Mouse (Mus musculus) heart, embryonic 11.5 days (tissue): ENCODE measurements around the gene Khdc4. TPM values are rescaled to one million over a fixed set of nuclear protein-coding genes. Genes with fewer than 3 reads are reported as not detected.

Experiments
- ATAC-seq: fragments of 200-750 bp; cut with Nextera tagmentation; replicated peaks from 2 replicates; pipeline ENCODE4 v1.8.0; 2017; ENCODE audit warnings: moderate library complexity; ENCODE audit not compliant: insufficient number of reproducible peaks, low FRiP score, low TSS enrichment
- H3K27ac ChIP-seq: fragments of 300-500 bp; sonication (generic); 2 replicates; pipeline ENCODE4 v1.5.1; 2014; ENCODE audit warnings: mild to moderate bottlenecking, low read depth, low read length
- H3K27me3 ChIP-seq: fragments of 300-500 bp; sonication (generic); 2 replicates; pipeline ENCODE4 v1.6.1; 2014; ENCODE audit warnings: mild to moderate bottlenecking, low read length, mixed read lengths; ENCODE audit not compliant: control insufficient read depth, insufficient read depth
- H3K36me3 ChIP-seq: fragments of 300-500 bp; sonication (generic); 2 replicates; pipeline ENCODE4 v1.6.1; 2014; ENCODE audit warnings: mild to moderate bottlenecking, low read length, moderate library complexity, mixed read lengths; ENCODE audit not compliant: control insufficient read depth, insufficient read depth
- H3K4me1 ChIP-seq: fragments of 300-500 bp; sonication (generic); 2 replicates; pipeline ENCODE4 v1.6.1; 2014; ENCODE audit warnings: low read length; ENCODE audit not compliant: control insufficient read depth, insufficient read depth
- H3K4me2 ChIP-seq: fragments of 300-500 bp; sonication (generic); 2 replicates; pipeline ENCODE4 v1.6.1; 2014; ENCODE audit warnings: mild to moderate bottlenecking, moderate library complexity
- H3K4me3 ChIP-seq: fragments of 300-500 bp; sonication (generic); 2 replicates; pipeline ENCODE4 v1.5.1; 2014; ENCODE audit warnings: low read depth, low read length
- H3K9ac ChIP-seq: fragments of 300-500 bp; sonication (generic); 2 replicates; pipeline ENCODE4 v1.6.1; 2014; ENCODE audit warnings: mild to moderate bottlenecking, low read depth, low read length, moderate library complexity
- H3K9me3 ChIP-seq: fragments of 300-500 bp; sonication (generic); replicated peaks from 2 replicates; pipeline ENCODE4 v1.6.1; 2016; ENCODE audit warnings: low read length; ENCODE audit not compliant: control insufficient read depth
- WGBS: fragments of 180-500 bp; shearing (Covaris S2); extraction: QIAGEN DNeasy Blood & Tissue Kit; methylation state at CpG from one replicate; pipeline ENCODE4 v1.1.7; 2014; ENCODE audit not compliant: insufficient replicate concordance; 5-methylcytosine and 5-hydroxymethylcytosine counted together
- polyA plus RNA-seq: library from polyadenylated mRNA; unstranded; fragments of >200 nt; fragmentation: Nextera tagmentation; extraction: Ambion mirVana; gene quantifications from 2 replicates; pipeline ENCODE4 v1.2.1, GENCODE M21; 2014

Gene Khdc4
- polyA plus RNA-seq, 1 experiment from 2014 or later, result 68.2 TPM

- Histone ChIP-seq H3K4me1 (no peaks in the 10 kb centered on the region), H3K27ac (no peak overlapping the region), H3K4me2 (no peak overlapping the region), H3K9ac (no peak overlapping the region), H3K27me3 (no peaks in the 10 kb centered on the region), H3K4me3 (no peak overlapping the region), H3K9me3 (no peaks in the 10 kb centered on the region), H3K36me3 (peaks cover 51% of the 10 kb centered on the region)
- no peak for ATAC-seq
- 79% methylated on average over 3 of the region's 3 CpGs for WGBS
Measured at GRCm38 (mm10) chr3:88647076-88647475, 38.5 kb upstream of the Khdc4 start.

DNA sequence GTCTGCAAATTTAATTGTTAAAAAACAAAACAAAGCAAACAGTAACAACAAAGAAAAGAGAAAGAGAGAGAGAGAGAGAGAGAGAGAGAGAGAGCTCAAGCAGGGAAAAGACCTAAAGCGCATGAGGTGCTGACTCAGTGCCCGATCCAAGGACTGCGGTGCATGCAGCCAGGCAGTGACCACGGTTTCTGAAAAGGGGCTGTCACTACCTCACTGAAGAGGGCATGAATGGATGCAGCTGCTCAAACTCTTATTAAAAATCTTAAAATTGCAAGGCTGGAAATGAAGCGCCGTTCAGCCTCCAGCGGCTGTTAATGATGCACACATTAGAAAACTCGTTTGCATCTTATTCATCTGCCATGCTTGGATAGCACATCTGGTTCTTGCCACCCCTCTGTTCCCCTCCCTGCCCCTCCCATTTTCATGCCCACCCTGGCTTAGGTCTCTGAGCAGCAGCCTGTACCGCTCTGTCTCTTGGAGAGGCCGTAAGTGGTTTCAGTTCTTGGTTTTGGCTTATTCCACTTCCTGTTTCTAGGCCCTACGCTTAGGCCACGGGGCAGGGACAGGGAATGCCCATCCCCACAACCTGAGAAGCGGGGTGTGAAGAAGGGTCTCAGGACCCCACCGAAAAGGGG is 37.7 kb upstream of the Khdc4 start:
- no peak overlapping the region for H3K27ac ChIP-seq
- no peak for ATAC-seq
- peaks cover 43% of the 10 kb centered on the region for H3K36me3 ChIP-seq
- no peak overlapping the region for H3K9ac ChIP-seq
- WGBS, result 92% methylated on average over 14 of the region's 14 CpGs
- no peaks in the 10 kb centered on the region for H3K9me3 ChIP-seq
- no peak overlapping the region for H3K4me3 ChIP-seq
- no peaks in the 10 kb centered on the region for H3K4me1 ChIP-seq
- no peaks in the 10 kb centered on the region for H3K27me3 ChIP-seq
- no peak overlapping the region for H3K4me2 ChIP-seq

DNA sequence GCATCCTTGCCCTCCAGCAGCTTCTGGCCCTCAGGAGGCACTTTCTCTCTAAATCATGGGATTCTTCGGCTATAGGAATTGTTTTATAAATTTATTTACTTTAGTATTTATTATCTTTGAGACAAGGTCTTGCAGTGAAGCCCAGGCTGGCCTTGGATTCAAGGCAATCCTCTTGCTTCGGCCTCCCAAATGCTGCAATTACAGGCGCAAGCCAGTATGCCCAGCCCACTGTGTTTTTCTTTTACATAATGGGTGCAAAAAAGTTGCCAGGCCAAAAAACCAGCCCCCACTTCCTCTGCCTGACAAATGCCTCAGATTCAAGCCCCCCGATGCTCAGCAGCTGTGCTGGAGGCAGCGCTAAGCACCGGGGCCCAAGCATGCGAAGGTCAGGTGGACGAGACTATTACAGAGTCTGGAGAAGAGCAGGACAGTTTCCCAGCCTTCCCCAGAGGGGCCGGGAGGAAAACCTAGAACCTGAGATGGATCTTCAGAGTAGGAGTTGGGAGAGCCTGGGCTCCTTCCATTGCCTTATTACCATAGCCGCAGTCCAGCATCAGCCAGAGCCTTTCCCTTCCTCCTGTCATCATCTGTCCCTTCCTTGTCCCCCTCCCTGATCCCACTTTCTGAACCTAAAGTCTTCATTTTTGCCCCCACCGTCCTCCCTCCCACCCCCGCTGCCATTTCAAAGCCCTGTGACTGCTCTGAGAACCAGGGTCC is 37.0 kb upstream of the Khdc4 start:
- H3K36me3 ChIP-seq, result peaks cover 36% of the 10 kb centered on the region
- H3K9ac ChIP-seq, result no peak overlapping the region
- WGBS, result 81% methylated on average over 12 of the region's 12 CpGs
- H3K27me3 ChIP-seq, result no peaks in the 10 kb centered on the region
- H3K4me3 ChIP-seq, result no peak overlapping the region
- ATAC-seq, result no peak
- no peaks in the 10 kb centered on the region for H3K4me1 ChIP-seq
- H3K27ac ChIP-seq, result no peak overlapping the region
- H3K9me3 ChIP-seq, result no peaks in the 10 kb centered on the region
- no peak overlapping the region for H3K4me2 ChIP-seq

DNA sequence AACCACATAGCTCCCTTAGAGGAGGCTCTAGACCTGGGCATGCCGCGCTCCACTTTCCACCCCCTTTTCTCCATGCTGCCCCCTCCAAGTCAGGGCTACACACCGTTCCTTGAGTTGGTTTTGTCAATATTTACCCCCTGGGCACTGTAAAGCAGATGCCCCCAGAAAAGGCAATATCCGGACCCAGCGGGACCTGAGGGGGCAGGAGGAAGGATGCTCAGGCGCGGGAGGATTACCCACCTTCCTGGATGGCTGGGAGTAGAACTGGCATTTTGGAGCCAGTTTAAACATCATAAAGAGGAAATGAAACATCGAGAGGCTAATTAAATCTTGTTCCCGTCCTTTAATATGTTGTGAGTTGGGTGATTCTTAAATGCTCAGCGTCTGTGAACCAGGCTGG is 36.4 kb upstream of the Khdc4 start:
- no peaks in the 10 kb centered on the region for H3K27me3 ChIP-seq
- H3K9me3 ChIP-seq, result no peaks in the 10 kb centered on the region
- no peak overlapping the region for H3K9ac ChIP-seq
- H3K4me1 ChIP-seq, result 0 out of 2 replicates have a peak, but pooled peaks cover 1% of the 10 kb centered on the region
- H3K27ac ChIP-seq, result no peak overlapping the region
- no peak overlapping the region for H3K4me2 ChIP-seq
- no peak for ATAC-seq
- 84% methylated on average over 10 of the region's 10 CpGs for WGBS
- peaks cover 31% of the 10 kb centered on the region for H3K36me3 ChIP-seq
- H3K4me3 ChIP-seq, result no peak overlapping the region

- no peak for ATAC-seq
- 94% methylated on average over 13 of the region's 13 CpGs for WGBS
- Histone ChIP-seq H3K27me3 (no peaks in the 10 kb centered on the region), H3K4me3 (no peak overlapping the region), H3K4me2 (no peak overlapping the region), H3K4me1 (peaks cover 8% of the 10 kb centered on the region; the same call in 1 of the 2 replicates), H3K9ac (no peak overlapping the region), H3K27ac (no peak overlapping the region), H3K36me3 (peaks cover 23% of the 10 kb centered on the region), H3K9me3 (no peaks in the 10 kb centered on the region)
Measured at GRCm38 (mm10) chr3:88649967-88650366, 35.6 kb upstream of the Khdc4 start.

DNA sequence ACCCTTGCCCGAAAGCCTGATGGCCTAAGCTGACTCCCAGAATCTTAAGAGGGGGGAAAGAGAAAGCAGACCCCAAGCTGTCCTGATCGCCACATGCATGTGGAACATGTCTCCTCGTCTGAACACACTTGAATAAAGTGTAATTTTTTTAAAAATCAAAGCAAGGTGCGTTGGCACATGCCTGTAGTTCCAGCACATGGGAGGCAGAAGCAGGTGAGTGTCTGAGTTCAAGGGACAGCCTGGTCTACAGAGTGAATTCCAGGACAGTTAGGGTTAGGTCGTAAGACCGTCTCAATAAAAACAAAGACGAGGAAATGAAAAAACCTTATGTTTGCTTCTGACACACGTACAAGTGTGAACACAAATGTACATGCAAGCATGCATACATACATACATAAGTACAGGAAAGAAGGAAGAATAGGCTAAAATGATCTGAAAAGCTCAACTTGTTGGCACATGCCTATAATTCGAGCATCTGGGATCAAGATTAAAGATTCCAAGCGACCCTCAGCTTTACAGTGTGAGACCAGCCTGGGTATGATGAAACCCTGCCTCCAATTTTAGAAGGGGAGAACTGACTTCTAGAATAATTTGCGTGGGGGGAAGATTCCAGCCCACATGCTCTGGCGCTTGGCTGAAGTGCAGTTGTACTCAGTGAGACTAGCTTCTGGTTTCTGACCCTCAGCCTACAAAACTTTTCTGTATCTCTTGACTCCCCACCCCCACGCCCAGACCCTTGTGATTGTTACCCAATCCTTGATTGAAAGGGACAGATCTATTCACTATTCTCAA is 34.7 kb upstream of the Khdc4 start:
- H3K27me3 ChIP-seq, result no peaks in the 10 kb centered on the region
- no peak overlapping the region for H3K27ac ChIP-seq
- ATAC-seq, result no peak
- H3K4me1 ChIP-seq, result peaks cover 11% of the 10 kb centered on the region; the same call in 1 of the 2 replicates
- WGBS, result 73% methylated on average over 13 of the region's 13 CpGs
- no peak overlapping the region for H3K4me2 ChIP-seq
- H3K36me3 ChIP-seq, result peaks cover 20% of the 10 kb centered on the region
- no peak overlapping the region for H3K4me3 ChIP-seq
- H3K9me3 ChIP-seq, result no peaks in the 10 kb centered on the region
- no peak overlapping the region for H3K9ac ChIP-seq

DNA sequence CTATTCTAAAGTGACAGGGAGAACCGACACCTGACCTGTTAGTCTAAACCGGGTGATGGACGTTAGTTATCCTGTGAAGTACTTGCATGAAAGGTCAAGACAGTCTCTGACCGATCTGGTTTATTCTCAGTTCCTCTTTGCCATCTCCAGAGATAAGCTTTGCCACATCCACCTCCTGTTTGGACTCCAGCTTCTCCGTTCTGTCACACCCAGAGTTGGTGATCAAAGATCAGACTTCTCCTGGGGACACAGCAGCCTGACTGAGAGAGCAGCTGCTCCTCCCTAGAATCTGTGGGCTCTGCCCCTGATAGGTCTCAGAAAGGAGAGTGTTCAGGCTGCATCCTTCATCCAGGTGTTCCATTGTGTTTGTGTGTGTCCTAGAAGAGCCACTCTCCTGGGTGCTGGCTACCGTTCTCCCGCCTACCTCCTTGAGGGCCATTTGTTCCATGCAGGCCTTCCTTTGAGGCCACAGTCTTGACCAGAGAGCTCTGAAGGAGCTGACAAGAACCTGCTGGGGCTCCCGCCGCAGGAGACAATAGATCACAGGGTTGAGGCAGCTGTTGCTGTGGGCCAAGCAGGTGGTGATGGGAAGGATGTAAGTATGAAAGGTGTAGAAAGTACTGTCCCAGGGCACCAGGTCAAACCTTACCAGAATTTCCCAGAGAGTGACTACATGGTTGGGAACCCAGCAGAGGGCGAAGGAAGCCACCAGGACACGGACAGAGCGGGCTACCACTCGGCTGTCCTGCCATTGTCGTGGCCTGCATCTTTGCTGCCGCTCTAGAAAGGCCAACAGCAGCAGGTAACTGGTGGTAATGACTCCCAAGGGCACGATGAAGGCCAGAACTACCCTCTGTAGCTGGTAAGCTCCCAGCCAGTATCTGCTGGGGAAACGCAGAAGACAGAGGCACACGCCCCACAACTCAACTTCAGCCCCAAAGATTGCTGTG is 33.7 kb upstream of the Khdc4 start:
- no peaks in the 10 kb centered on the region for H3K9me3 ChIP-seq
- H3K9ac ChIP-seq, result no peak overlapping the region
- H3K36me3 ChIP-seq, result peaks cover 12% of the 10 kb centered on the region
- no peak overlapping the region for H3K4me3 ChIP-seq
- no peak overlapping the region for H3K4me2 ChIP-seq
- WGBS, result 63% methylated on average over 18 of the region's 18 CpGs
- H3K4me1 ChIP-seq, result peaks cover 11% of the 10 kb centered on the region; the same call in 1 of the 2 replicates
- no peak for ATAC-seq
- H3K27ac ChIP-seq, result no peak overlapping the region
- H3K27me3 ChIP-seq, result no peaks in the 10 kb centered on the region
